Mouse (Mus musculus): ENCODE results near the gene Olfm1. TPM values are rescaled to one million over a fixed set of nuclear protein-coding genes. Genes with fewer than 3 reads are reported as not detected.

The Olfm1 gene
- polyA plus RNA-seq (2015; fragmentation: Nextera tagmentation; extraction: Ambion mirVana) = 267 and 274 TPM in 2 replicates

- Histone ChIP-seq H3K4me3 (peak within 1 kb of the TSS; percentile 80), H3K27me3 (no peaks in the 10 kb centered on the region), H3K36me3 (no peaks in the 10 kb centered on the region), H3K9ac (peak within 1 kb of the TSS; percentile 94), H3K9me3 (no peaks in the 10 kb centered on the region), H3K4me1 (replicated peaks) (peaks cover 63% of the 10 kb centered on the region), H3K27ac (peak within 1 kb of the TSS; percentile 94), H3K4me2 (peak within 1 kb of the TSS; percentile 75)
- WGBS = 1% methylated on average over 72 of the region's 76 CpGs
- peak; percentile 78 for ATAC-seq (ENCODE audit: low FRiP score)
Measured at GRCm38 (mm10) chr2:28192821-28193689, at the start of gene Olfm1. Olfm1 (plus strand) TSS chr2:28192992.

- peaks cover 22% of the 10 kb centered on the region for H3K4me1 ChIP-seq (replicated peaks)
- no peak overlapping the region; the same call in 1 of the 2 replicates for H3K27ac ChIP-seq
- no peaks in the 10 kb centered on the region for H3K36me3 ChIP-seq
- peaks cover 5% of the 10 kb centered on the region; the same call in 1 of the 2 replicates for H3K27me3 ChIP-seq
- WGBS = 59% methylated on average over 13 of the region's 13 CpGs
- ATAC-seq (ENCODE audit: low FRiP score) = no peak
- no peak overlapping the region for H3K9ac ChIP-seq
- no peaks in the 10 kb centered on the region for H3K9me3 ChIP-seq
- no peak overlapping the region for H3K4me3 ChIP-seq
- no peak overlapping the region for H3K4me2 ChIP-seq
Measured at GRCm38 (mm10) chr2:28143417-28144045, 49.3 kb upstream of the Olfm1 start.

DNA sequence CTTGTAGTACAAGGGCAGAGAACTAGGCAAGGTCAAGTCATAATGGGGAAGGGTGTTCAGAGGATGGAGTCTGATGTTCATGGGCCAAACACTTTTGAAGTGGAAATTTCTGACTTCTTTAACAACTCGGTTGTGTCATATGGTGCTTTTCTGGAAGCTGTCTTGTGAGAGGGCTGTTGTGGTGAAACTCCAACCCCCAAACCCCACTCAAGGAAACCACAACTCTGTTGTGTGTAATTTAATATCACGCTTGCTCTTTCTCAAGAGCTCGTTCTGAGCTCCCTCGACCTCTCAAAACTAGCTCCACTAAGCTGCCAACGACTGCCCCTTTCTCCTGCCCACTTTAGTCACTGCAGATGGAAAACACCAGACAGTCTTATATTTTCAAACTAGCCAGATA lies 47.1 kb upstream of the Olfm1 start:
- 90% methylated on average over 5 of the region's 5 CpGs for WGBS
- Histone ChIP-seq H3K27me3 (peaks cover 5% of the 10 kb centered on the region; the same call in 1 of the 2 replicates), H3K4me2 (no peak overlapping the region), H3K36me3 (no peaks in the 10 kb centered on the region), H3K4me3 (no peak overlapping the region), H3K27ac (no peak overlapping the region), H3K9me3 (no peaks in the 10 kb centered on the region), H3K9ac (no peak overlapping the region), H3K4me1 (replicated peaks) (peaks cover 36% of the 10 kb centered on the region)
- no peak for ATAC-seq (ENCODE audit: low FRiP score)

DNA sequence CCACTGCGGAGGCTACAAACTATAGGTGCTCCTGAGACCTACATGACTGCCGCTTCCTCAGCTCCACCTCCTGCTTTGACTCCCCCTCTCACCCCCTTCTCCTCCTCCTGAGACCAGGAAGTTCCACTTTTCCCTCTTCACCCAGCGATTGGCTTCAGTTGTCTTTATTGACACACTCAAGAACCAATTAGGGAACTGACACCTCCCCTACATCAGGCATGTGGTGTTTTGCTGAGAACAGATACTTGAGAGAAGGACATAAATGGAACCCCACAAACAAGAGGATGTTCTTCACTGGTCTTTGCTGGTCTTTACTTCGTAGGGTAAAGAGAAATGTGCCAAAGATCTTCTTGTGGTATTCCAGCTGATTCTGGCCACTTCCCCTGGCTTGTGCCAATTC lies 46.6 kb upstream of the Olfm1 start:
- no peak overlapping the region for H3K4me3 ChIP-seq
- H3K27me3 ChIP-seq = peaks cover 5% of the 10 kb centered on the region; the same call in 1 of the 2 replicates
- H3K4me2 ChIP-seq = no peak overlapping the region
- WGBS = 77% methylated on average over 4 of the region's 4 CpGs
- no peak overlapping the region for H3K27ac ChIP-seq
- no peaks in the 10 kb centered on the region for H3K9me3 ChIP-seq
- no peak for ATAC-seq (ENCODE audit: low FRiP score)
- peaks cover 40% of the 10 kb centered on the region for H3K4me1 ChIP-seq (replicated peaks)
- H3K9ac ChIP-seq = no peak overlapping the region
- H3K36me3 ChIP-seq = no peaks in the 10 kb centered on the region

DNA sequence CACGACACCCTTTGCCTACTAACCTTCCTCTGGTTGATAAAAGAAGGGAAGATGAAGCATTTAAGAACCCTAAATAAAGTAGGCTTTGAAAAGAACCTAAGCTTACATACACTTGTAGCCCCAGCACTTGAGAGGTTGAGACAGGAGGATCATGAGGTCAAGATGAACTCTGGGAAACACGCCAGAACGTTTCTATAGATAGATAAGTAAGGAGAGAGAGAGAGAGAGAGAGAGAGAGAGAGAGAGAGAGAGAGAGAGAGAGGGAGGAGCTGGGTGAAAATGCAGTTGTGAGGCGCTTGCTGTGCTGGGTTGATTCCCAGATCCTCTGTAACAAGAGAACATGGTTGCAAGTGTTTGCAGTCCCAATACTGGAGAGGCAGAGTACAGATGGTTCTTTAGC lies 46.1 kb upstream of the Olfm1 start:
- WGBS = 82% methylated on average over 4 of the region's 4 CpGs
- no peak overlapping the region for H3K4me3 ChIP-seq
- H3K4me1 ChIP-seq (replicated peaks) = peaks cover 37% of the 10 kb centered on the region
- H3K36me3 ChIP-seq = no peaks in the 10 kb centered on the region
- peaks cover 5% of the 10 kb centered on the region; the same call in 1 of the 2 replicates for H3K27me3 ChIP-seq
- no peak overlapping the region for H3K9ac ChIP-seq
- H3K9me3 ChIP-seq = no peaks in the 10 kb centered on the region
- ATAC-seq (ENCODE audit: low FRiP score) = no peak
- no peak overlapping the region for H3K4me2 ChIP-seq
- H3K27ac ChIP-seq = no peak overlapping the region

- WGBS = 83% methylated on average over 5 of the region's 5 CpGs
Measured at GRCm38 (mm10) chr2:28147248-28147794, 45.5 kb upstream of the Olfm1 start.

DNA sequence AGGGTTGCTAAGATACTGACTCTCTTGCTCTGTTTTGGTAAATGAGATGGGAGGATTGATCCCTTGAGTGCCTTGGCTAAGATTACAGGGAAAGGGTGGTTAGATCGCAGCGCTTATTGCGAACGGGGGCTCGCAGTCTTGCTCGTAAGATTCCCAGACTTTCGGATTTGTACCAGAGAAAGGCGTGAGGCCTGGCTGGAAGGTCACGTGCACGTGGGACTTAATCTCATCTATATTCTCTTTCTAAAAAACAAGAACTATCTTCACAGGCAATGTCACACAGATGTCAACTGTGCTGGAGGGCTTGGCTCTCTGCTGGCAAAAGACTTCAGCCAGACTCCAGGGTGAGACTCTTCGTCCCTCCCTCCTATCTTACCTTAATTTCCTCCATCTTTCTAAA lies 43.1 kb upstream of the Olfm1 start:
- WGBS = 75% methylated on average over 11 of the region's 11 CpGs
- no peak for ATAC-seq (ENCODE audit: low FRiP score)
- H3K4me3 ChIP-seq = no peak overlapping the region

More at GRCm38 (mm10) chr2:28147248-28147794, 45.5 kb upstream of the Olfm1 start:
- Histone ChIP-seq H3K9ac (no peak overlapping the region), H3K27ac (no peak overlapping the region), H3K36me3 (no peaks in the 10 kb centered on the region), H3K4me3 (no peak overlapping the region), H3K4me1 (replicated peaks) (peaks cover 33% of the 10 kb centered on the region), H3K9me3 (no peaks in the 10 kb centered on the region), H3K27me3 (peaks cover 5% of the 10 kb centered on the region; the same call in 1 of the 2 replicates), H3K4me2 (no peak overlapping the region)
- no peak for ATAC-seq (ENCODE audit: low FRiP score)

GRCm38 (mm10) chr2:28160568-28160967 lies 32.2 kb upstream of the Olfm1 start:
- Histone ChIP-seq H3K27me3 (no peaks in the 10 kb centered on the region), H3K27ac (no peak overlapping the region), H3K36me3 (no peaks in the 10 kb centered on the region), H3K4me1 (replicated peaks) (peaks cover 13% of the 10 kb centered on the region), H3K4me3 (no peak overlapping the region), H3K9ac (no peak overlapping the region), H3K9me3 (no peaks in the 10 kb centered on the region), H3K4me2 (no peak overlapping the region)
- ATAC-seq (ENCODE audit: low FRiP score) = 0 out of 2 replicates have a peak, but pooled peaks have one; percentile 39
- 46% methylated on average over 7 of the region's 7 CpGs for WGBS

More for the DNA sequence above, 43.1 kb upstream of the Olfm1 start:
- H3K36me3 ChIP-seq = no peaks in the 10 kb centered on the region
- H3K4me2 ChIP-seq = no peak overlapping the region
- peaks cover 23% of the 10 kb centered on the region for H3K4me1 ChIP-seq (replicated peaks)
- H3K9me3 ChIP-seq = no peaks in the 10 kb centered on the region
- peaks cover 6% of the 10 kb centered on the region; the same call in 1 of the 2 replicates for H3K27me3 ChIP-seq
- H3K9ac ChIP-seq = no peak overlapping the region
- no peak overlapping the region for H3K27ac ChIP-seq

- Histone ChIP-seq H3K27me3 (no peaks in the 10 kb centered on the region), H3K9ac (no peak overlapping the region), H3K4me2 (no peak overlapping the region), H3K27ac (no peak overlapping the region), H3K4me1 (replicated peaks) (peaks cover 15% of the 10 kb centered on the region), H3K4me3 (no peak overlapping the region), H3K36me3 (no peaks in the 10 kb centered on the region), H3K9me3 (no peaks in the 10 kb centered on the region)
- 49% methylated on average over 8 of the region's 8 CpGs for WGBS
- ATAC-seq (ENCODE audit: low FRiP score) = no peak
Measured at GRCm38 (mm10) chr2:28165570-28165969, 27.2 kb upstream of the Olfm1 start.

DNA sequence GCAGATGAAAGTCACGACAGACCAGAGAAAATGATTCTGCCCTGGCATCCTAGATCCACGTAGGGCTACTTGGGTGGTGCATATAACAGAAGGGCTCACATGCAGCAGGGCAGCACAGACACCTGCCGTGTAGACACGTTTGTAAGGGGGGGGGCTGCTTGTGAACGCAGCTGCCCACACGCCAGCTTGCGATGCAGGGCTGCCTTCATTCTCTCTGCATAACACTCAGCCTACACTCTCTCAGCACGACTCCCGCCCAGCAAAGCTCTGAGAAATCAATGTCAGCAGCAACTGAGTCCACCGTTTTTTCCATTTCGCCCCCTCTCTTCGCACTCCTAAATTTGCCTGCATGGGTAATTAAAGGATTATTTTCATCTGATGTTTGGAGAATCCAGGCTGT lies 23.5 kb upstream of the Olfm1 start:
- H3K4me3 ChIP-seq = no peak overlapping the region
- no peak overlapping the region for H3K9ac ChIP-seq
- no peaks in the 10 kb centered on the region for H3K9me3 ChIP-seq
- ATAC-seq (ENCODE audit: low FRiP score) = no peak
- H3K4me2 ChIP-seq = no peak overlapping the region
- H3K27ac ChIP-seq = no peak overlapping the region
- no peaks in the 10 kb centered on the region for H3K36me3 ChIP-seq
- peaks cover 10% of the 10 kb centered on the region for H3K4me1 ChIP-seq (replicated peaks)
- no peaks in the 10 kb centered on the region for H3K27me3 ChIP-seq
- 67% methylated on average over 12 of the region's 12 CpGs for WGBS

- Histone ChIP-seq H3K4me2 (no peak overlapping the region), H3K9ac (no peak overlapping the region), H3K4me1 (replicated peaks) (peaks cover 6% of the 10 kb centered on the region), H3K27me3 (no peaks in the 10 kb centered on the region), H3K36me3 (no peaks in the 10 kb centered on the region), H3K27ac (no peak overlapping the region), H3K9me3 (no peaks in the 10 kb centered on the region), H3K4me3 (no peak overlapping the region)
- 73% methylated on average over 6 of the region's 6 CpGs for WGBS
- no peak for ATAC-seq (ENCODE audit: low FRiP score)
Measured at GRCm38 (mm10) chr2:28171962-28172361, 20.8 kb upstream of the Olfm1 start.

Data from hindbrain, embryonic 13.5 days (tissue).